Mouse (Mus musculus): Measurements from ENCODE around the gene Gpr161.

DNA sequence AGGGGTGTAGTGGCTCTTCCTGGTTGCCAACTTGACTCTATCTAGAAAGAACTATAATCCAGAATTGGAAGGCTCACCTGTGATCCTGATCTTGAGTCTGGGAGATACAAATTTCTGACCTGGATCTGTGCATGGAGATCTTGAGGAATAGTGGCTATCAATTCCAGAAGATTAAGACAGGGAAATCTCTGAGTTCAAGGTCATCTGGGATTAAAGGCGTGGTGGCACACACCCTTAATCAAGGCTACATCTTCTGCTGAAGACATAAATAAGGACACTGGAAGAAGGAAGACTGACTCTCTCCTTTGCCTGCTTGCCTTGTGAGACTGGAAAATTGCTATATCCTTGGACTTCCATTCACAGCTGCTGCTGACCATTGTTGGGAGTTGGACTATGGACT lies at the start of gene Gpr161:
- TF ChIP-seq POLR2A (IDR thresholded peaks at IDR 0.05; ENCODE audit: low read depth, low read length): no peak
- TF ChIP-seq CTCF (IDR thresholded peaks at IDR 0.05; ENCODE audit: borderline replicate concordance, insufficient read depth, low read length): no peak

All from embryonic fibroblast, embryonic 13.5 days (primary cell).